Mouse (Mus musculus) ES-CJ7 (cell line): ENCODE measurements around the gene D5Ertd579e.

Experiments
- DNase-seq: peaks from one replicate; pipeline ENCODE4 v3.0.0; 2011; ENCODE audit warnings: low read depth, low spot score

Gene D5Ertd579e

DNA sequence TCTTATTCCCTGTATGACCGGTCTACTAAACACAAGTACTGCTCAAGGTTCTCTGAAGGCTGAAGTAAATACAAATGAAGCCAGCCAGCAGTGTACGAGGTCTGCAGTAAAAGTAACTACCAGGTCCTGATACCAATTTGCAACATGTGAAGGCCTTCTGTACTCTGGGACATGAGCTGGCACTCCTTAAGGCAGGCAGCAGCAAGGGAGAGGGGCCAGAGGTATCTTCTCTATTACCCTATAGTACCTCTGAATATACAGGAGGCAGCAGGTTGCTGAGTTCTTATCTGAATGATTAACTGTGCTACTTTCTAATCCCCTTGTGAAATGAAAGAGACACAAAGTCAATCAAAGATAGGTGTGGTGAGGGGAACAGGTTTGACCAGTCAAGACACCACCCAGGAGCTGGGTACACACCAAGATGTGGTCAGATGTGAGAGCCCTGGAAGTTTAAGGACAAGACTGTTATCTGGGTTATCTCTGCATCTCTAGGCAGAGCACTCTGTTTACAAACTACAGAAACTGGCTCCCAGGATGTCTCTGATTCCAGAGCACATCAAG is 86.8 kb downstream of the D5Ertd579e start:
- no peak for DNase-seq

DNA sequence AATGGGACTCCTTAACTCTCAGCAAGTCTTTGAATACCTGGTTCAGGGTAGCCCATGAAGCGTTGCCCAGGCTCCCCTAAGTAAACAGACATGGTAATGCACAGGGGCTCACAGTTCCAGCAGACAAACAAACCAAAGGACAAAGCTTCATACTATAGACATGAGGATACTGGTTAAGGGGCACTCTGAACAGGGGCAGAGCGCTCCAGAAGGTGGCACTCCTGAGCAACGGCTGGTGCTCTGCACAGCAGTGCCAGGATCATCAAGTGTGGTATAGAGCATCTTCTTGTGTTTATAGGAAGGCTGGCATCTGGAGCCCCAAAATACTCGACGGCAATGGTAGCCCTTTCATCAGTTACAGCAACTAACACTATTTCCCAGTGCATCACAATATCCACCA is 92.8 kb downstream of the D5Ertd579e start:
- no peak for DNase-seq

DNA sequence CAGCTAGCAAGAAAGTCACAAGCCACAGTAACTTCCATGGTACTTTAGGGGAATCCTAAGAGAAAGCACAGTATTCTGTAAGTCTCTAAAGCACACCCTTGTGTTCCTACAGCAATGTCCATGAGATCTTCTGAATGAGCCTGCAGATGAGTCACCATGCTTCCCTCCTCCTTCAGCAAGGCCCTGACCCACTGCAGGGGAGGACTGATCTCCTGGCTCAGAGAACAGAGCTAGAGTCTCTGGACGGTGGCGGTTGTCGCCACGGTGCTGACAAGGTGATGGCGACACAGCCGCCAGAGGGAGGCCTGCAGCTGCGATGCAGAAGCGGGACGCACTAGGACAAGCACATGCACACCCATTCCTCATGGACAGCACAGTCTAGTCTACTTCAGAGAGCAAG is 93.8 kb downstream of the D5Ertd579e start:
- no peak for DNase-seq

GRCm38 (mm10) chr5:36601492-36601891 is 94.3 kb downstream of the D5Ertd579e start:
- DNase-seq: no peak

GRCm38 (mm10) chr5:36598883-36599282 is 96.9 kb downstream of the D5Ertd579e start:
- no peak for DNase-seq

- DNase-seq: peak; percentile 15
Measured at GRCm38 (mm10) chr5:36597653-36598052, 98.2 kb downstream of the D5Ertd579e start.

DNA sequence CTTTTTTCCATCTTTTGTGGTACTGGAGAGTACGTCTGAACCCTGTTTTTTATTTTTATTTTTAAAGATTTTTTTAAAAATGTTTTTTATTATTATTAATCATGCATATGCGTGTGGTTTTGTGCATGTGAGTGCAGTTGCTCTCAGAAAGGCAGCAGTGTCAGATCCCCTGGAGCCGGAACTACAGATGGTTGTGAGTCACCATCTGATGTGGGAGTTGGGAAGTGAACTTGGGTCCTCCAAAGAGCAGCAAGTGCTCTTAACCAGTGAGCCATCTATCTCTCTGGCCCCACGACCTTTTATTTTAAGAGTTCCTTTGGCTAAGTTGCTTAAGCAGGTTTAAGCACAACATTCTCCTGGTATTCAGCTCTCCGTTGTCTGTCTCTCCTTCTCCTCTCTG is 99.6 kb downstream of the D5Ertd579e start:
- DNase-seq: no peak

DNA sequence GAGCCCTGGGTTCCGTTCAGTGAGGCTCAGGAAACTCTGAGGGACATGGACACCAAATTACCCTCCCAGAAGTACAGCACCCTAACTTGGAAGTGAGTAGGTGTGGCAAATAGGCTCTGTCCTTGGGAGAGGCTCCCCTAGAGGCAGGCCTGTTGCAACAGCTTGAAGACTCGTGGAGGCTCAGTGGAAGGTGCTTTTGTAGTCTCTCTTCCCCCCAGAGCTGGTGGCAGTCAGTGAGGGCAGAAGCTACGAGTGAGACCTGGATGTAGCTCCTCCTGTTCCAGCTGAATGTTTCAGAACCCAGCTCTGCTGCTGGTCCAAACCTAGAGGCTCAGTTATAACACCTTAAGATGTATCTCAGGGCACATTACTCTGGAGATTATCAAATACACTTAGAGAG is 100.7 kb downstream of the D5Ertd579e start:
- DNase-seq: peak; percentile 25

DNA sequence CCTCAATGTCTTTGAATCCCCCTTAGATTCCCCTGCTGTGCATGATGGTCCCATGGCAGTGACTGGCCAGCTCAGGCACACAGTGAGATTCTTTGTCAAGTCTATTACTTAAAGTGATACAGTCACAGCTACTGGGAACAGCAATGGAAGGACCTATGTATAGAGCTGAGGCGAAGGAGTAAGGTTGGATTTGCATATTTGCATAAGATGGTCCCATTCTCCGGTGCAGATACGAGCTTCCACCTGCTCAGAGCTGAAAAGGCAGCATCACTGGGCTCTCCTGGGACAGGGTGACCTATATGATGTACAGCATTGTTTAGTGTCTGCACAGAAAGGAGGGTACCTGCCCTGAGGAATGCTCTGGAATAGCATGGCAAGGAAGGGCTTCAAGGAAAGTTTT is 101.5 kb downstream of the D5Ertd579e start:
- no peak for DNase-seq

- DNase-seq: peak; percentile 42
Measured at GRCm38 (mm10) chr5:36593176-36593575, 102.6 kb downstream of the D5Ertd579e start, which contains the start of gene Tbc1d14. Gene Tbc1d14 (minus strand): TSS chr5:36593276.

DNA sequence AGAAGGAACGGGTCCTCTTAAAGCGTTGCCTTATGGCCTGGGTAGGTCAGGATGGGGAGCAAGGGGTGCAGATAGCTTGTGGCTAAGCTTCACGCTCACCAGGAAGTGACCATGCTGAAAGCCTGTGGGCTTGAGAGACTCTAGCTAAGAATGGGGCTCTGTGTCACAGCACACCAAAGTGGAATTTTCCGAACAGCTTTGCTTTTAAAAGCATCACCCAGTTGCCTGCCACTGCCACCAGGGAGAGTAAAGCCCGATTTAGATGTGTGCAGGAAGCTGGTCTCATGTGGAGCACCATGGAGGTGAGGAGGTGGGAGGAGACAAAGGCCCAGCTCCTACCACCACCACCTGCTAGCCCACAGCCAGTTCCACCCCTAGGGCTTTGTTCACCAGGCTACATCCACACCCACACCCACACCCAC is 105.3 kb downstream of the D5Ertd579e start:
- DNase-seq: no peak

- DNase-seq: peak; percentile 64
Measured at GRCm38 (mm10) chr5:36584299-36584698, 111.5 kb downstream of the D5Ertd579e start.

DNA sequence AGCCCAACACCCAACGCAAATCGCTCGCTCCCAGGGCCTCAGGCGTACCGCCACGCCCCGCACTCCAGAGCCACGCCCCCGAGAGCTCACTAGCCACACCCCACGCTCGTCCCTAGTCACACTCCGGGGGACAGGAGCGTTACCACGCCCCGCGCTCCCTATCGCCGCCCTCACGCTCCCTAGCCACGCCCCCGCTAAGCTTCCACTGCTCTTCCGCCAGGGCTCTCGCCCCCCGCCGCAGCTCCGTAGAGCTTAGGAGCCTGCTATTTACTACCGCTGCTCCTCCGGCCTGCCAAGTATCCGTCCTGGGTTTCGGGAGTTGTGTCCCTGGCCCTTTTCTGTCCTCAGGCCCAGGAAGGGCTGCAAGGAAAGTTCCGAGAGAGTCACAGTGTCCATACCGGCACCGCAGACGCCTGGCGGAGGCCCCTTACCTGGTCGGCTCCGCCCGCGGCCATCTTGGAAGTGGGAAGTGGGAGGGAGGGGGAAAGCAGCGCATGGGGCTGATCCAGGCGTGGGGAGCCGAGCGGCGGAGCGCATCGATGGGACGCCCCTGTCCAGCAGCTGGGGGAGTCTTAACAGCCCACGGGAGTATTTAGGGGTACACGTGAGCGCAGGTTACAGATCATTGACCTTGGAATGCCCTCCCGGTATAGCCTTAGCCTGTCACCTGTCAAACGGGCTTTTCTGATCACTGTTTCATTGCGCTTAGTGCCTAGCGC is 113.7 kb downstream of the D5Ertd579e start:
- DNase-seq: peak; percentile 99

DNA sequence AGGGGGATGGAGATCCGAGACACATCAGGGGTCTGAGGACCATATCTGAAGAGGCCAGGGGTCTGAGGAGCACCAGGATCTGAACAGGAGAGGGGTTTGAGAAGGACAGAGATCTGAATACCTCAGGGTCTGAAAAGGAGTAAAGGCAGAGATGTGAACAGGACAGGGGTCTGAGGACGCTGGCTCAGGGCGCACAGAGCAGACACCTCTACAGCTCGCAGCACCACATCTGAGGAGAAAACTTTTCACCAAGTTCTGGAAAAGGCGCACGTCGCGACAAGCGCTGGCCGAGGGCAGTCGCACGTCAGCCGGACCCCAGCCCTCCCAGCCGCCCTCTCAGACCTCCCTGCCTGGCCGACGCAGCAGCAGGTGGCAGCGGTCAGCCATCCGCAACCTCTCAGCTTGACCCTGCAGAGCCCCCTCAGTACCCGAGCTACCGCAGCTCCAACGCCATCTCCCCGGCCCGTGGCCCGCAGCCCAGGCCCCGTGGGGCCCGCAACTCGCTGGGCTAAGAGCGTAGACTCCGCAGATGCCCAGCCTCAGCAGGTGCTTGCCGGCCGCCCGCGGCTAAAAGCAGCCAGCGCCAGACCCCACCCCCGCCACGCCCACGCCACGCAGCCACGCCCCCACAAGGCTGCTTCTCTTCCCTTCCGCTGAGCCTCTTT is 114.4 kb downstream of the D5Ertd579e start:
- no peak for DNase-seq

- no peak for DNase-seq
Measured at GRCm38 (mm10) chr5:36579967-36580366, 115.9 kb downstream of the D5Ertd579e start.

GRCm38 (mm10) chr5:36578982-36579381 is 116.8 kb downstream of the D5Ertd579e start:
- no peak for DNase-seq

- no peak for DNase-seq
Measured at GRCm38 (mm10) chr5:36576457-36576856, 119.4 kb downstream of the D5Ertd579e start.

DNA sequence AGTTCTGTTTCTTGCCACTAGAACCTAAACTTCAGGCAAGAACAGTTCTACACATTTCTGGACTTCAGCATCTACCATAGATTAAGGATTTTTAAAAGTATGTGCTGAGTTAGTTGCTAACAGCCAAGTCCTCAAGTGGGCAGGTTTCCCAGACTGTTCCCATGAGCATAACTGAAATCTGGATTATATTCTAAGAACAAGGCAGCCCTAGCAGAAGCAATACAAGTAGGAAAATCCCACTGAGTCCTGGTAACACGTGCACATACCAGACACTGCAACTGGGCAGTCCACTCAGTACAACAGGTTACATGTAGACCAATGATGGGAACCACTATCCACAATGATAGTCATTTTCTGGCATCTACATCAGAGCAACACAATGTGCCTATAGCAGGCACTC is 120.1 kb downstream of the D5Ertd579e start:
- no peak for DNase-seq

- no peak for DNase-seq
Measured at GRCm38 (mm10) chr5:36575227-36575626, 120.6 kb downstream of the D5Ertd579e start.

- peak; percentile 42 for DNase-seq
Measured at GRCm38 (mm10) chr5:36574147-36574870, 121.5 kb downstream of the D5Ertd579e start.

GRCm38 (mm10) chr5:36573354-36573753 is 122.5 kb downstream of the D5Ertd579e start:
- DNase-seq: no peak

- DNase-seq: no peak
Measured at GRCm38 (mm10) chr5:36571371-36571770, 124.5 kb downstream of the D5Ertd579e start.
